Mouse (Mus musculus): ENCODE measurements at regions not wholly inside any gene's neighbourhood (a gene's known extent, or its start where the extent isn't known, plus 50 kb on each side); places are given as distances from the start of the nearest gene placed in this dataset.
"Not testable (repeated sequence)": the region's sequence is repeated elsewhere in the genome, so short reads cannot be mapped to it uniquely, and the experiment has no call there.

DNA sequence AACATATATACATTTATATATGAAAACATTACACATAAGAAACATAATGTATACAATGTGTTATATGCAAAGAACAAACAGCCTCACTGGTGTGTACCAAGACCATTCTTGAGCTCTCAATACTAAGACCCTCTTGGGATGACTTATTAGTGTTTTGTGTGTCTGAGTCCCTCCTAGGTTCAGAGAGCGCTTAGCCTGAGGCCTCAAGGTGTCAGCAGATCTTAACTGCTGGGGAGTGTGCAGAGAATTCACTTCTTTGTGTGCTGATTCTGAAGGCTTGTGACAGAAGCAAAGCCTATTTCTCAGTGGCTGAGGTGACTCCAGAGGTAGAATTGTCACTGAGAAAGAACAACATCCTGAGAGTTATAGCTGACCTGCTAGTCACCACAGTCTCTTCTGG, 505.7 kb upstream of the Olfr1507 start:
- not testable (repeated sequence) for H3K4me3 ChIP-seq (replicated peaks); H3K27ac ChIP-seq; H3K4me1 ChIP-seq; H3K9ac ChIP-seq; ATAC-seq (ENCODE audit: low FRiP score); H3K4me2 ChIP-seq; H3K36me3 ChIP-seq (replicated peaks); H3K27me3 ChIP-seq; H3K9me3 ChIP-seq
- WGBS = 82% methylated on average over 1 of the region's 1 CpGs

GRCm38 (mm10) chr14:52992106-52992760, 496.7 kb upstream of the Olfr1507 start:
- H3K9ac ChIP-seq; H3K27me3 ChIP-seq; H3K36me3 ChIP-seq (replicated peaks); H3K4me2 ChIP-seq; ATAC-seq (ENCODE audit: low FRiP score); H3K4me3 ChIP-seq (replicated peaks); H3K27ac ChIP-seq; H3K4me1 ChIP-seq; H3K9me3 ChIP-seq: not testable (repeated sequence)
- WGBS = 19% methylated on average over 1 of the region's 4 CpGs

- H3K27ac ChIP-seq; H3K4me3 ChIP-seq (replicated peaks); ATAC-seq (ENCODE audit: low FRiP score); H3K4me2 ChIP-seq; H3K27me3 ChIP-seq; H3K9ac ChIP-seq; H3K4me1 ChIP-seq; H3K36me3 ChIP-seq (replicated peaks); H3K9me3 ChIP-seq: not testable (repeated sequence)
- no CpG with 5 or more reads among the region's 3 CpGs for WGBS
These were observed 495.7 kb upstream of the Olfr1507 start for GRCm38 (mm10) chr14:52991328-52991665.

DNA sequence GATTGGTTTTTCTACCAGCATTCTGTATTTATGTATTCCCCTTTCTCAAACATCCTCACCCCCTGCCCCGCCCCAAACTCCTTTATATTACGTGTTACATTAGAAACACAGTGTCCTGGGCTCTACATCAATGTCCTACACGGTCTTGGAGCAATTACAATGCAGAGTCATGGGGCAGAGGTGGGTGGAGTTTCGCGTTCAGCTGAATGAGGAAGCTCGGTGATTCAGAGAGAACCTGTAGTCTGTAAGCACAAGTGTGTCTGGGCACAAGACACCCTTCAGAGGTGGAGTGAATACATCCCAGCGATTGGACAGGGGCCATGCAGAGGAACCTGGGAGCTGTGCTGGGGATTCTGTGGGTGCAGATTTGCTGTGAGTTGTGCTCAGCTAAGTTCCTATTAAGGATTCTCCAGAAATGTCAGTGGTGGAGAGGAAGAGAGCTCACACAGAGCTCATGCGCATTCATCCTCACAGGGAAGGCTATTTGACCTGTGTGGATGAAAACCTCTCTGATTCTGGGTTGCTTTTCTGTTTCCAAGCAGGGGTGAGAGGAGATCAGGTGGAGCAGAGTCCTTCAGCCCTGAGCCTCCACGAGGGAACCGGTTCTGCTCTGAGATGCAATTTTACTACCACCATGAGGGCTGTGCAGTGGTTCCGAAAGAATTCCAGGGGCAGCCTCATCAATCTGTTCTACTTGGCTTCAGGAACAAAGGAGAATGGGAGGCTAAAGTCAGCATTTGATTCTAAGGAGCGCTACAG, 495.2 kb upstream of the Olfr1507 start:
- ATAC-seq (ENCODE audit: low FRiP score); H3K4me1 ChIP-seq; H3K4me2 ChIP-seq; H3K27me3 ChIP-seq; H3K4me3 ChIP-seq (replicated peaks); H3K27ac ChIP-seq; H3K9me3 ChIP-seq; H3K9ac ChIP-seq; H3K36me3 ChIP-seq (replicated peaks): not testable (repeated sequence)
- WGBS = no CpG with 5 or more reads among the region's 12 CpGs

DNA sequence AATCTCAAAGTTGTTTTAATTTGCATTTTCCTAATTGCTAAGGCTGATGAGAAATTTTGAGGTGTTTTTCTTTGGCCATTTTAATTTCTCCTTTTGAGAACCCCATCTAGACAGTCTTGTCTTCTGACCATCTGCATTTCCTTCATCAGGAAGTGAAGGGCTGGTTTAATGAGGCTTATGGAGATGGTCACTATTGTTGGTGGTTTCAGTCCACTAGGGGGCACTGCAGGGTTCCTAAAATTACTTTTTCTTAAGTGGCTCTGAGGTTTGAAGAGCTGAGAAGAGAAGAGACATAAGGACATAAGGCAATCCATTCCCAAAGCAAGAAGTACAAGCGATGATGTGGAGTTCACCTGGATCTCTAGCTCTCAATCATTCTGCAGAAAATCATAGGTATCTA, 494.4 kb upstream of the Olfr1507 start:
- not testable (repeated sequence) for H3K4me1 ChIP-seq; ATAC-seq (ENCODE audit: low FRiP score); H3K4me3 ChIP-seq (replicated peaks); H3K4me2 ChIP-seq; H3K27me3 ChIP-seq; H3K36me3 ChIP-seq (replicated peaks); H3K27ac ChIP-seq; H3K9ac ChIP-seq; H3K9me3 ChIP-seq
- WGBS = 61% methylated on average over 1 of the region's 1 CpGs

- not testable (repeated sequence) for H3K4me1 ChIP-seq; H3K9ac ChIP-seq; ATAC-seq (ENCODE audit: low FRiP score); H3K9me3 ChIP-seq; H3K27me3 ChIP-seq; H3K36me3 ChIP-seq (replicated peaks); H3K27ac ChIP-seq; H3K4me2 ChIP-seq; H3K4me3 ChIP-seq (replicated peaks)
- no CpG with 5 or more reads among the region's 6 CpGs for WGBS
These were observed 493.0 kb upstream of the Olfr1507 start for GRCm38 (mm10) chr14:52988563-52988962.

DNA sequence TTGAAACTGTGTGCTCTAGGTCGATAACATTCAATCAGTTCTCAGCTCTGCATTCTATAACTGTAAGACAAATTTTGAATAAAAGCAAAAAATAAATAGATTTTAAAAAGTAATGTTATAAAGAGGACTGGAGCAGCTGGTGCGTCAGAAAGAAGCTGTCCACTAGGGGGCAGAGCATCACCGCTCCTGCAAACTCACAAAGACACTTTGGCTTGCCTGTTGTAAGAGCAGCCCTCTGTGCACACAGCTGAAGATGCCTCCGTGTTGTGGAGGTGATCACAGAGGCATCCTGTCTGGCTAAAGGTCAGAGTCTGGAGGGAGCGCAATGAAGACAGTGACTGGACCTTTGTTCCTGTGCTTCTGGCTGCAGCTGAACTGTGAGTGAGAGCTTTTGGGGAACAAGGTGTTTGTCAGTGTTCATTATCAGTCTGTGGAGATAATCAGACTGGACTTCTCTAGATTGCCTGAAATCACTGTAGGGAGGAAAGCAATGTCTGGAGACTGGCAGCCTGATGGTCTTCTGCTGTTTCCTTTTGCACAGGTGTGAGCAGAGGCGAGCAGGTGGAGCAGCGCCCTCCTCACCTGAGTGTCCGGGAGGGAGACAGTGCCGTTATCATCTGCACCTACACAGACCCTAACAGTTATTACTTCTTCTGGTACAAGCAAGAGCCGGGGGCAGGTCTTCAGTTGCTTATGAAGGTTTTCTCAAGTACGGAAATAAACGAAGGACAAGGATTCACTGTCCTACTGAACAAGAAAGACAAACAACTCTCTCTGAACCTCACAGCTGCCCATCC, 476.9 kb upstream of the Olfr1507 start:
- not testable (repeated sequence) for H3K27me3 ChIP-seq; H3K9me3 ChIP-seq; H3K9ac ChIP-seq; H3K4me3 ChIP-seq (replicated peaks); H3K4me1 ChIP-seq; H3K36me3 ChIP-seq (replicated peaks); H3K4me2 ChIP-seq; H3K27ac ChIP-seq; ATAC-seq (ENCODE audit: low FRiP score)
- no CpG with 5 or more reads among the region's 12 CpGs for WGBS

- not testable (repeated sequence) for H3K4me3 ChIP-seq (replicated peaks); ATAC-seq (ENCODE audit: low FRiP score); H3K9ac ChIP-seq; H3K4me2 ChIP-seq; H3K27me3 ChIP-seq; H3K4me1 ChIP-seq; H3K36me3 ChIP-seq (replicated peaks); H3K27ac ChIP-seq; H3K9me3 ChIP-seq
- 83% methylated on average over 3 of the region's 4 CpGs for WGBS
These were observed 466.6 kb upstream of the Olfr1507 start for GRCm38 (mm10) chr14:52962110-52962509.

DNA sequence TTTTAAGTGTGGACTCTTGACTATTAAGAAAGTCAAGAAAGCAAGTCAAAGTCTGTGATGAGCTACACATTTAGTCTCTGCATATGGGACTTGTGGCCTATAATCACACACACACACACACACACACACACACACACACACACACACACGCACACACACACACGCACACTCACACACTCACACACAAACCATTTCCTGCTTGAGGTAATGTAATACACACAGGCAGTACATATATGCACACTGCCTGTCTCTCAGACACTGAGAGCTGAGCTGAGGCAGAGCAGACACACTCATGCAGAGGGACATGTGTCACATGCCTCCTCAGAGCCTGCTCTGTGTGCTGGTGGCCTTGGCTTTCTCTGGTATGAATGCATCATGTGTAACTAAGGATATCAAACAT, 461.0 kb upstream of the Olfr1507 start:
- H3K4me1 ChIP-seq; H3K36me3 ChIP-seq (replicated peaks); H3K27me3 ChIP-seq; H3K4me3 ChIP-seq (replicated peaks); H3K9me3 ChIP-seq; ATAC-seq (ENCODE audit: low FRiP score); H3K4me2 ChIP-seq; H3K27ac ChIP-seq; H3K9ac ChIP-seq: not testable (repeated sequence)
- 85% methylated on average over 2 of the region's 2 CpGs for WGBS

DNA sequence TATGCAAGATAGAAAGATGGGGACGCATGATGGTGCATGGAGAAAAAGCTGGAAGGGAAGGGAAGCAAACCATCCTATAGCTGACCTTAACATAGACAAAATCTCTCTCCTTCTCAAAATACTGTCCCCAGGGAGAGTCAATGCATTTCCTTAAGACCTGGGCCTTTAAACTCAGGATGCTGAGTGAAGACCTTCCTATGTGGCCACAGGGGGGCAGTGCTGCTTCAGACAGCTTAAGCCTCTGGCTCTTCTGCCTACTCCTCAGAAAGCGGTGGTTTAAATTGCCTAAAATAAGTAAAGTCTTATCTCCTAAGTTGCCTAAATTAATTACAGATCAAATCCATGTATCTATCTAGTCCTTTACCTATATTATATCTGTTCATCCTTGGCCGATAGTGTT, 449.4 kb upstream of the Olfr1507 start:
- H3K36me3 ChIP-seq (replicated peaks); ATAC-seq (ENCODE audit: low FRiP score); H3K4me1 ChIP-seq; H3K27me3 ChIP-seq; H3K27ac ChIP-seq; H3K9me3 ChIP-seq; H3K9ac ChIP-seq; H3K4me3 ChIP-seq (replicated peaks); H3K4me2 ChIP-seq: not testable (repeated sequence)
- no CpG with 5 or more reads among the region's 3 CpGs for WGBS

DNA sequence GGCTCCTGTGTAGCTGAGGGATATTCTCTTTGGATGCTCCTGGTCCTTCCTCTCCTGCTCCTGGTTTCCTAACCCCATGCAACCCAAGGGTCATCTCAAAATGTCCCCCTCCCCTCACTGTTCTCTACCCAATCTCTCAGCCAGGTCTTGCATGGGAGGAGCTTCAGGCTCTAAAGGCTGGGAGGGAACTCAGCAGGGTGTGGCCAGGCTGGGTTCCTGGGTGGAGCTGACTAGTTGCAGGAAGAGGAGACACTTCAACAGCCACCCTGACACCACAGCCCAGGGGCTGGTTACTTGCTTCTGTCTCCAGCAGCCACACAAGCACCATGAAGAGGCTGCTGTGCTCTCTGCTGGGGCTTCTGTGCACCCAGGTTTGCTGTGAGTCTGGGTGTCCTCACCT, 446.9 kb upstream of the Olfr1507 start:
- H3K27me3 ChIP-seq; H3K9ac ChIP-seq; H3K4me2 ChIP-seq; H3K27ac ChIP-seq; H3K36me3 ChIP-seq (replicated peaks); ATAC-seq (ENCODE audit: low FRiP score); H3K4me3 ChIP-seq (replicated peaks); H3K9me3 ChIP-seq; H3K4me1 ChIP-seq: not testable (repeated sequence)

- H3K36me3 ChIP-seq (replicated peaks); H3K4me2 ChIP-seq; H3K27ac ChIP-seq; H3K4me3 ChIP-seq (replicated peaks); H3K27me3 ChIP-seq; H3K4me1 ChIP-seq; H3K9me3 ChIP-seq; H3K9ac ChIP-seq; ATAC-seq (ENCODE audit: low FRiP score): not testable (repeated sequence)
- WGBS = no CpG with 5 or more reads among the region's 1 CpGs
These were observed 446.2 kb upstream of the Olfr1507 start for GRCm38 (mm10) chr14:52941747-52942146.

DNA sequence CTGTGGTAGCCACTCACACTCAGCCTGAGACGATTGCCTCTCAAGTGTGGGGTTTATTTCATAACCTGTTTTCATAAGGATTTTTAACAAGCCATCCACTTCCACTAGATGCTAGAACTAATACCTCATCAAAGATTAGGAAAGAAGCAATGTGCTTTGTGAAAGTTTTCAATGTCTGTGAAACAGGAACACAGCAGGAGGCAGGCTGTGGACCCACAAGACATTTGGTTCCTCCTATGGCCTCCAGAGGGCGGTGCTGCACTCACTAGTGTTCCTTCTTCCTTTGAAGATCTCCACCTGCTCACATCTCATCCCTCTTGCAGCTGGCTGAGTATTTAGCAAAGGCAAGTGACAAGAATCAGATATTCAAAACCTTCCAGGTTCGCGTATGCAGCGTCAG, 424.6 kb upstream of the Olfr1507 start:
- not testable (repeated sequence) for H3K9me3 ChIP-seq; H3K4me1 ChIP-seq; H3K36me3 ChIP-seq (replicated peaks); H3K27me3 ChIP-seq; H3K9ac ChIP-seq; H3K4me3 ChIP-seq (replicated peaks); H3K27ac ChIP-seq; H3K4me2 ChIP-seq; ATAC-seq (ENCODE audit: low FRiP score)
- no CpG with 5 or more reads among the region's 5 CpGs for WGBS
